Comparison of ENCODE assay signal across 8 mouse cellular contexts in genomic region chr19:3767781-3768696, GRCm38 (mm10). TPM values are rescaled to one million over a fixed set of nuclear protein-coding genes. Genes with fewer than 3 reads are reported as not detected.
DNase-seq lines count a peak whose midpoint lies in the region; ATAC-seq lines count a peak whose summit lies in the region.

No protein-coding gene starts in this region.

- H3K27me3 ChIP-seq in hindbrain, embryonic 16.5 days (replicated peaks; ENCODE audit: control insufficient read depth, insufficient read depth, low read length), result no peaks in the 10 kb centered on the region

- peak; percentile 55 for ATAC-seq in hindbrain, embryonic 16.5 days

- WGBS in hindbrain, embryonic 16.5 days, result under 1% methylated on average over 109 of the region's 111 CpGs

- H3K4me2 ChIP-seq in hindbrain, embryonic 16.5 days (ENCODE audit: low read length), result peak overlapping the region; percentile 83

- H3K9me3 ChIP-seq in hindbrain, embryonic 16.5 days (ENCODE audit: control insufficient read depth, low read length), result no peaks in the 10 kb centered on the region

- peak overlapping the region; percentile 100 for H3K9ac ChIP-seq in hindbrain, embryonic 16.5 days (ENCODE audit: low read depth, low read length)

- DNase-seq in T-cell, adult 2 months (ENCODE audit: low spot score), result peak; percentile 82
- DNase-seq in cerebellum, postnatal 36 days, result peak; percentile 86 to 92
- peak; percentile 89 for DNase-seq in gastrocnemius, adult 18-20 months (ENCODE audit: low spot score)
- peak; percentile 87 to 88 for DNase-seq in left cerebral cortex, adult 18-20 months (ENCODE audit: low spot score in 2 of 2)
- DNase-seq in lung, postnatal 4 days, result peak; percentile 93
- DNase-seq in retina, postnatal 1 day, result peak; percentile 97
- peak; percentile 93 for DNase-seq in thymus, postnatal 4 days

- peaks cover 23% of the 10 kb centered on the region for H3K4me1 ChIP-seq in hindbrain, embryonic 16.5 days (ENCODE audit: control insufficient read depth, insufficient read depth, low read depth, low read length)

- no peaks in the 10 kb centered on the region for H3K36me3 ChIP-seq in hindbrain, embryonic 16.5 days (ENCODE audit: control insufficient read depth, insufficient read depth, low read length)

- peak overlapping the region; percentile 100 for H3K27ac ChIP-seq in hindbrain, embryonic 16.5 days (ENCODE audit: low read depth, low read length)

- peak overlapping the region; percentile 94 for H3K4me3 ChIP-seq in hindbrain, embryonic 16.5 days (ENCODE audit: low read length)

RNA-seq across cellular contexts. Expression of gene Kmt5b, which starts 0.8 kb away (rescaled TPM):
- 10 to 100 TPM; 19.1 to 19.6 TPM for total RNA-seq in gastrocnemius, adult 18-20 months (2021)
- 32.4 and 41.3 TPM in 2 replicates for polyA plus RNA-seq in hindbrain, embryonic 16.5 days (2015; fragmentation: Nextera tagmentation; extraction: Ambion mirVana)
- 10 to 100 TPM; 48.8 to 49.8 TPM for total RNA-seq in left cerebral cortex, adult 18-20 months (2021)

RNA-seq across cellular contexts. Expression of gene 1810055G02Rik, which starts 59.9 kb away (rescaled TPM):
- total RNA-seq in gastrocnemius, adult 18-20 months (2021), result 1 to 10 TPM; 7.4 to 8.4 TPM
- polyA plus RNA-seq in hindbrain, embryonic 16.5 days (2015; fragmentation: Nextera tagmentation; extraction: Ambion mirVana), result 42.1 and 44.8 TPM in 2 replicates
- 10 to 100 TPM; 31.7 to 32.1 TPM for total RNA-seq in left cerebral cortex, adult 18-20 months (2021)

Comparison
In these comparisons a context has a peak if more than half of its experiments do, and no peak if none do; other contexts are left out.
1. Peak in every context shown above with its lines: DNase-seq, ATAC-seq, H3K4me3 ChIP-seq and H3K27ac ChIP-seq.